Mouse (Mus musculus) heart, postnatal 36 days (tissue): Measurements from ENCODE around the gene Tmem108. TPM values are rescaled to one million over a fixed set of nuclear protein-coding genes. Genes with fewer than 3 reads are reported as not detected.
"Not testable (repeated sequence)": the region's sequence is repeated elsewhere in the genome, so short reads cannot be mapped to it uniquely, and the experiment has no call there.

Experiments used
- DNase-seq, 2 experiments: peaks; one replicate each; pipeline ENCODE4 v3.0.0; 2021 to 2022
- intact Hi-C: fragments of 180-260 bp; cut with DNase I; formaldehyde crosslinking; loops from one replicate; pipeline ENCODE4 v1.15.1; 2025
- total RNA-seq, 2 experiments: library from RNA; stranded (reverse); gene quantifications; 2 replicates each; pipeline ENCODE4 v1.2.3; 2021

The Tmem108 gene
- total RNA-seq, 2 experiments from 2014 or later, result 3.7 to 5.7 TPM

DNA sequence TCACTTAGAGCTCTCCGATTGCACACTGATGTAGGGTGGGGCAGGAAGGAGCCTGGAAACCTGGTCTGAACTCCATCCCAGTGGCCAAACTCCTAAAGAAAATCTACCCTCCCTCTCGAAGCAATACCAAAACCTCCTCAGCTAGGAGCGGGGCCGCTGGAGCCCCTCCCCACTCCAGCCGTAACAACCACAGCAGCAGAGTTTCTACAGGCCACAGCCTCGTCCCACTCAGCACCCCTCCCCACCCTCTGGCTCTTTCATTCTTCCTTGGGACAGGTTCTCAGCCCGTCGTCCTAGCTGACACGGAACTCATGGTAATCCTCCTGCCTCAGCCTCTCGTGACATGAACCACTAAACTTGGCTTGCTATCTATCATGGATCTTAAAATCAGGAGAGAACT is 72.6 kb downstream of the Tmem108 start:
- intact Hi-C loops, result no loop called here
- no peak for DNase-seq

- no peak for DNase-seq
Measured at GRCm38 (mm10) chr9:103687130-103687529, 74.5 kb downstream of the Tmem108 start.

DNA sequence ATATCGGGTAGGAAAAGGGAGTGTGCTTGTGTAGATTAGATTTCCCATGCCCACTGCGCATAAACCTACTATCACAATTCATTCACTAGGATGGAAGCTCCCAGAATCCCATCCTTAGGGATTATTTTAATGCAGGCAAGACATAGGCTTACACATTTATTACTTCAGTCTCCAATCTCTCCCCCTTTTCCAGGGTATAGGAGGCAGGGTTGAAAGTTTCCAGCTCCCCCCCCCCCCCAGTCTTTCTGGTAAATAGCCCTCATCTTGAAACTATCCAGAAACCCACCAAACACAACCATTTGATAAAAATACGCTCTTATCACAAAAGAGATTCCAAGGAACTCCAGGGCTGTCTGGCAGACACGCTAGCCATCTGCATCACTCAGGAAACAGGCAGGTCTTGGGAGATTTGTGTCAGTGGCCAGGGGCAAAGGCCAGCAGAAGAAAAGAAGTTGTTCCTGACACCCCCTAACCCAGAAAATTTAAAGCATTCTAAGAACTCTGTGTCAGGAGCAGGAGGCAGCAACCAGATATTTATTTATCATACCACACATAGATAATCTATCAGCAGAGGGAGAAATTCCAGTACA is 79.8 kb downstream of the Tmem108 start:
- DNase-seq, result no peak
- intact Hi-C loops, result no loop called here

More at GRCm38 (mm10) chr9:103687130-103687529, 74.5 kb downstream of the Tmem108 start:
- intact Hi-C loops, result no loop called here

GRCm38 (mm10) chr9:103679234-103679633 is 82.4 kb downstream of the Tmem108 start:
- DNase-seq, result no peak
- intact Hi-C loops, result no loop called here

GRCm38 (mm10) chr9:103678531-103679060 is 83.0 kb downstream of the Tmem108 start:
- DNase-seq, result no peak
- intact Hi-C loops, result no loop called here

- intact Hi-C loops, result no loop called here
- no peak for DNase-seq
Measured at GRCm38 (mm10) chr9:103677811-103678210, 83.8 kb downstream of the Tmem108 start.

GRCm38 (mm10) chr9:103675721-103676480 is 85.7 kb downstream of the Tmem108 start:
- no peak for DNase-seq
- intact Hi-C loops, result no loop called here

- no peak for DNase-seq
- intact Hi-C loops, result no loop called here
Measured at GRCm38 (mm10) chr9:103672881-103673280, 88.8 kb downstream of the Tmem108 start.

DNA sequence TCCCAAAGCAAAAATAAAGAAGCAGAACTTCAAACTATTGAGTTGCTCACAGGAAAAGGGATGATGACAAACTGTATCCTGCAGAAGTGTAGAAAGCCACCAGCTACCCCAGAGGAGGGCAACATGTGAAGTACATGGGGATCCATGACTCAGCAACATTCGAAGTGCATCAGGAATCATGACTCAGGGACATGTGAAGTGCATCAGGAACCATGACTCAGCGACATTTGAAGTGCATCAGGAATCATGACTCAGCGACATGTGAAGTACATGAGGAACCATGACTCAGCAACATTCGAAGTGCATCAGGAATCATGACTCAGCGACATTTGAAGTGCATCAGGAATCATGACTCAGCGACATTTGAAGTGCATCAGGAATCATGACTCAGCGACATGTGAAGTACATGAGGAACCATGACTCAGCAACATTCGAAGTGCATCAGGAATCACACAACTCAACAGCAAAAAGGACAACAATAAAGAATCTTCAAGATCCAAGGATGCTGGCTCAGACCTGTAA is 91.0 kb downstream of the Tmem108 start:
- intact Hi-C loops, result not testable (repeated sequence)

DNA sequence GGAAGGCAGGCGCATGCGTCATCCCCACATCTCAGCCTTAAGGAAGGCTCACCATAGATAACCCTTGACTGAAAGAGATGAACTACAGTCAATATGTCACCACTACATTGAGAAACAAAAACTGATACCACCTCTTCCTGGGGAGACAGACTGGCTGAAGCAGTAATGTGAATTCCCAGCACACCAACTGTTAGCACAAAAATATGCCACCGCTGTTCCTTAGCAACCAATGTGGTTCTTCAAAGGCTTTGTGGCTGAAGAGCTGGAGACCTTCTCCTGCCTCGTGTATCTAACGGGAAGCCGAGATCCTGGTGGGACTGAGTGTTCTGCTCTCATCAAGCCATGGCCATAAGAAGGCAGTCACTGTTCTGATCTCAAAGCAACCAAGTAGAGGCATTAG is 92.8 kb downstream of the Tmem108 start:
- DNase-seq, result no peak
- intact Hi-C loops, result no loop called here

More for the DNA sequence above, 91.0 kb downstream of the Tmem108 start:
- DNase-seq, result not testable (repeated sequence)

DNA sequence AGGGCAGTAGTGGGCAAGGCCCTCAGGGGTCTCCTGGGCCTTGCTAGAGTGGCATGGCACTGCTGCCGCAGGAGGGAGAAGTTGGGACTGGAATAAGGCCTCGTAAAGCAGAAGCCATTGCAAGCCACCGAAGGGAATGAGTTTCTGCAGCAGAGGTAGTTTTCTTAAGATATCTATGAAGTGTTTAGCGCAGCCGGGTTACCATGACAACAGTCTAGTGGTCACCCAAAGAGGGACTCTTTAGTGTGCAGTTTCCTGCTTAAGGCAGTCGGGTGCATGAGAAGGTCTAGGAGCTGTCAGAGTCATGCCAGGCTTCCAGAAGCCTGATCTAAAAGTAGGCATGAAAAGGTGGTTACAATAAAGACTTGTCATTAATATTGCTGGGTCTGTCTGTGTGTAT is 95.8 kb downstream of the Tmem108 start:
- intact Hi-C loops, result no loop called here
- no peak for DNase-seq

DNA sequence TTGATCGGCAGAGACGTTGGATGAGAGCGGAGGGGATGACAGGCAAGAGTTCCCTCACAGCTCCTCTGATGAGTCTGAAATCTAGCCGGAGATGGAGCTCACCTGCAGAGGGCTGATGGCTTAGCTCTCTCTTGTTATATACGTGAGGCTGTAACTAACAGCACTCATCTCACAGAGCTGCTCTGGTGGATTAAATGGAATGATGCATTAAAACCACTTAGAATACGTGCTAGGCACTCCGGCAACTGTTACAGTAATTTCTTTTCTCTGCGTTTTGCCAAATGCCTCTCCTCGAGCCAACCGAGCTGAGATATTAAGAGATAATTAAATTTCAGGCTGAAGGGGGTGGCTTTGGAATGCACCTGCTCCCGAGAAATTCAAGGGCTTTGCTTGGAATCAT is 97.5 kb downstream of the Tmem108 start:
- intact Hi-C loops, result no loop called here
- DNase-seq, result no peak

DNA sequence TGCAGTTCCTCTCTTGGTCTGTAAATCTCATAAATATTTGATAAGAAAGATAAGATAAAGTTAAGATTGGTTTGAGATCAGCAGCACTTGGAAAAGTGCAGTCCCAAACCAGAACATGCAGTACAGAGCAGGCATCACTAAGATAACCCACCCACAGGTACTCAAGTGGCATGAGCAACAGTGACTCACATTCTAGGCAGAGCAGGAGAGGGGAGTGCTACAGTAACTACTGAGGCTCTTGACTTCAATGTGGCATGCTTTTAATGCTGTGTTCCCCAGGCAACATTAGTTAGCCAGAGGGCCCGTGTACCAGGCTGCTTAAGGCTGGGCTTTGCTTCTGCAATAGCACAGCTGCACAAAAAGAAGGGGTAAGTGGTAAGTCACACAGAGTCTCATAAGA is 99.8 kb downstream of the Tmem108 start:
- no peak for DNase-seq
- intact Hi-C loops, result no loop called here

- intact Hi-C loops, result no loop called here
- no peak for DNase-seq
Measured at GRCm38 (mm10) chr9:103657981-103658380, 103.7 kb downstream of the Tmem108 start.

DNA sequence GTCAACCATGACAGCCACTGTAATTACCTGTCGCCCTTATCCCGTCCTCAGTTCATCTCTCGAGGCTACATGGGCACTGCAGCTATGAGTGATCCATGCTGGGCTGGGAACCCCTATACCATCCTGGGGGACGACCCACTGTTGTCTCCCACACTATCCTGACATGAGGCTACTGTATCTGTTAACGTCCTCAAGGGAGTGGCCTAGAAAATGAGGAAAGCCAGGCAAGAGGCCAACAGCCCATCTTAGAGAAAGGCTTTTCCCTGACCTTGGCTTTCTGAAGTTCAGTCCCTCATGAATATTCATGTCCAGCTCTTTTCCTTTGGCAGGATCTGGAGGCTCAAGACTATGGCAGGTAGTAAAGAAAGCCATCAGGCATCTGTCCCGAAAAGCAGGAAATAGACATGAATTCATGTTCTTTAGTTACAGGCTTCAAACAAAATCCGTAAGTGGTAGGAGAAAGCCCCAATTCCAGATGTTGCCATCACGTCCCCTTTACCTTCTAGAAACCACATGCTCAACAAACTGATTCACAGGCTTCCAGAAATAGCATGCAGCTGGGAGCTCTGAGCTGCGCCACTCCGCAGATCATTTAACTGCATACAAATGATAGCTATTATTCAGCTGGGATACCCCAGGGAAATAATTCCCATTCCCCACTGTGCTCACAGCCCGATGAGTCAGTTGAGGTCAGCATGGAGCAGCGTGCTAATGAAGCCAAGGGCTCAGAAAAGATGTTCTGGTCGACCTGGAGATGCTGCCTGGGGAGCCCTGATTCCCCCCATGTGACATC is 104.3 kb downstream of the Tmem108 start:
- DNase-seq, result no peak
- intact Hi-C loops, result no loop called here

DNA sequence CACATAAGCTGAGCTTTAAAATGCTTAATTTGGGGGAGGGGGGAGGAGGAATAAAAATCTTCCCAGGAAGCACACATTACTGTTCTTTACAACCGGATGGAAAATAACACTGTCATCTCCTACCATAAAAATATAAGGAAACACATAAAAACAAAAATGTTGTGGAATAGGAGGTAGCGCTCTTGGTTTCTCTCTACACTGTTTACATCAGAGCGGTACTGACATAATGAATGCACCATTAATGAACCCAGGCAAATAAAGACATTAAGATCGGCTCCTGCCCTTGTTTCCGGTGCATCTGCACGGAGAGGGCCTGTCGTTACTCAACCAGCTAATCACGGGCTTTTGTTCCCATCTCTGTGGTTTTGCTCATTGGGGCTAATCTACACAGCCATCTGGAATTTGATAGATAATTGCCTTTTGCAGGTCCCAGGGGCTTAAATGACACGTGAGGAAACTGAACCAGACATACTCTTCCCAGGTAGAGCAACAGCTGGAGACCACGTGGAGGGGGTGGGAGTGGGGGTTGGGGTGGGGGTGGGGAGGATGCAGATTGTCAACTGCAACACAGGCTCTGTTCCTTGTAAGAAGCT is 107.5 kb downstream of the Tmem108 start:
- DNase-seq, result no peak
- intact Hi-C loops, result no loop called here

- intact Hi-C loops, result no loop called here
- no peak for DNase-seq
Measured at GRCm38 (mm10) chr9:103652127-103652882, 109.3 kb downstream of the Tmem108 start.

DNA sequence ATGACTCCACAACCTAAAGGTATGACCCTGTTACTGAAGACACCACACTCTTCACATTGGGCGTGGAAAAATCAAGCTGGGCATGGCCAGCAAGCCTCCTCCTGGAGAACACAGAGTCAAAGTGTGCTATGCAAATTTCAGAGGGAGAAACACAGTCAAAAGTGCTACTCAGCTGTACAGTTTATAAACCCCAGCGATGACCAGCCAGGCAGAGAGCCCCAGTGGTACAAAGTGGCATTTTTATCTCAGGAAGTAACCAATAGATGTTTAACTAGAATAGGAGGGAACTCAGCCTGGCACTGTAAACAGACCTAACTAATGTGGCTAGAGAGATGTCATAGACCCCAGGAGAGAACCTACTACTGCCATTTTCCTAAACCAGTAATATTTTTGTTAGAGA is 115.0 kb downstream of the Tmem108 start:
- intact Hi-C loops, result no loop called here
- DNase-seq, result no peak

DNA sequence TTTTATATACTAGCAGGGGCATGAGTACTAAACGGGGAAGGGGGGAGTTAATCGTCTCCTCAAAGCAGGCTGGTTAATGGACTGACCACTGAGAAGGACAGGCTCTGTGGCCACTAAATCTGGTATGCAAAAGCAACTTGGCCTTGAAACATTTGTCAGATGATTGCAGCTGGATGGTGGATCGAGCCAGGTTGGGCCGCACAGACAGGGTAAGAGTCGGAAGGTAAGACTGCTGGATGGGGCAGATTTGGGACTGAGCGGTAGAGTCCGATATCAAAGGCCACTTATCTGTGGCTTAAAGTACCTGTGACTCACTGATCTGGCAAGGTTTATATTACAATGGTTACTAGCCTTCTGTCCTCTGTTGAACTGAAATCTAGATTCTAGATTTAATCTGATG is 115.9 kb downstream of the Tmem108 start:
- DNase-seq, result no peak
- intact Hi-C loops, result no loop called here

GRCm38 (mm10) chr9:103642300-103642699 is 119.3 kb downstream of the Tmem108 start:
- intact Hi-C loops, result no loop called here
- no peak for DNase-seq
